Comparison of ENCODE assay signal across 15 mouse cellular contexts in the genomic region with DNA sequence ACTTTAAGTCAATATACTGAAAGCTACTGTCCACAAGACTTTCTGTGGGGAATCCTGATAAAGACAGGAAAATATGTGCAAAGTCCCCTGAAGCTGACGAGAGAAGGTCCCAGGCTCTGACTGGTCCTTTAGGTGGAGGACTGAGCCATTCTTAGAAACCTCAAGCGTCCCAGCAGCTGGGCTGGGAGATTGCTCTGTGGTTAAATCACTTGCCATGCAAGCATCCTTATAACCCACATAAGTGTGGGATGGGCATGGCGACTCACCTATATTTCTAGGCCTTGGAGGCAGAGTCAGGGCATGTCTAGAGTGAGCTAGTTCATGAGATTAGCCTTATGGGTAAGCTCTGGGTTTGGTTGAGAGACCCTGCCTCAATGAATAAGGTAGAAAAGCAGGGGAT. TPM values are rescaled to one million over a fixed set of nuclear protein-coding genes. Genes with fewer than 3 reads are reported as not detected.
"Had no signal": no experiment of that assay in that cellular context is flagged by ENCODE, and none has a peak within 500 bp of the region (broad histone marks: within the 10 kb centered on the region; RNA-seq: fewer than 3 reads in every experiment).

No protein-coding gene starts in this region.

- H3K36me3 ChIP-seq: limb, embryonic 12.5 days; limb, embryonic 15.5 days; midbrain, embryonic 10.5 days; midbrain, embryonic 13.5 days had no signal

- H3K27me3 ChIP-seq: limb, embryonic 15.5 days had no signal

- H3K4me3 ChIP-seq: limb, embryonic 12.5 days; limb, embryonic 15.5 days; megakaryocyte, embryonic 14.5 days; midbrain, embryonic 10.5 days; midbrain, embryonic 13.5 days had no signal

- H3K9me3 ChIP-seq: limb, embryonic 12.5 days; limb, embryonic 15.5 days; megakaryocyte, embryonic 14.5 days; midbrain, embryonic 10.5 days; midbrain, embryonic 13.5 days had no signal

- DNase-seq: kidney, adult 18-20 months; kidney, postnatal 4 days; left cerebral cortex, postnatal 4 days; lung, adult 2 months; lung, postnatal 14 days; thymus, adult 18-20 months; thymus, postnatal 36 days had no signal

- H3K4me2 ChIP-seq: limb, embryonic 12.5 days; limb, embryonic 15.5 days; midbrain, embryonic 13.5 days had no signal

- H3K4me1 ChIP-seq: limb, embryonic 12.5 days; megakaryocyte, embryonic 14.5 days; midbrain, embryonic 10.5 days; midbrain, embryonic 13.5 days had no signal

- H3K9ac ChIP-seq: limb, embryonic 12.5 days; limb, embryonic 15.5 days; midbrain, embryonic 13.5 days had no signal

- H3K27ac ChIP-seq: limb, embryonic 12.5 days; limb, embryonic 15.5 days; midbrain, embryonic 10.5 days; midbrain, embryonic 13.5 days had no signal

- ATAC-seq: inflammation-experienced regulatory T-cells, adult 6 months; midbrain, embryonic 13.5 days; midbrain, embryonic 16.5 days had no signal

RNA-seq across cellular contexts. Expression of gene Sctr, which starts 59.9 kb away (rescaled TPM):
- total RNA-seq: monocyte, adult 5-6 weeks had no signal
- polyA plus RNA-seq: inflammation-experienced regulatory T-cells, adult 6 months; limb, embryonic 12.5 days had no signal
